Mouse (Mus musculus) MEL (cell line): ENCODE data around the gene Slc1a5. TPM values are rescaled to one million over a fixed set of nuclear protein-coding genes. Genes with fewer than 3 reads are reported as not detected.

Source experiments
- DNase-seq: peaks from one replicate; pipeline ENCODE4 v3.0.0; 2011; ENCODE audit warnings: low read depth, low spot score
- H3K27ac ChIP-seq: 2 replicates; pipeline ENCODE4 v1.5.1; 2012; ENCODE audit warnings: low read depth, mild to moderate bottlenecking, control low read depth, low read length, moderate library complexity; ENCODE audit not compliant: control insufficient read depth
- H3K27me3 ChIP-seq, 2 experiments: fragments of 150-350 bp in 1 of 2; sonication (generic) in 1 of 2; 2 replicates each; pipeline ENCODE4 v1.6.1; 2012; ENCODE audit warnings: low read length in 2 of 2, mild to moderate bottlenecking in 2 of 2, improper control_type of control experiment in 1 of 2, moderate library complexity in 1 of 2; ENCODE audit not compliant: insufficient read depth in 2 of 2, control insufficient read depth in 1 of 2
- H3K36me3 ChIP-seq, 2 experiments: 2 replicates each; pipeline ENCODE4 v1.6.1; 2012 to 2014; ENCODE audit warnings: low read length in 2 of 2, improper control_type of control experiment in 1 of 2, inconsistent platforms in 1 of 2, mild to moderate bottlenecking in 1 of 2; ENCODE audit not compliant: insufficient read depth in 2 of 2, control insufficient read depth in 1 of 2
- H3K4me1 ChIP-seq, 2 experiments: fragments of 150-350 bp in 1 of 2; sonication (generic) in 1 of 2; 2 replicates each; pipeline ENCODE4 v1.6.1; 2012; ENCODE audit warnings: low read length in 2 of 2, improper control_type of control experiment in 1 of 2, mild to moderate bottlenecking in 1 of 2; ENCODE audit not compliant: insufficient read depth in 2 of 2, control insufficient read depth in 1 of 2
- H3K4me3 ChIP-seq, 2 experiments: fragments of 150-350 bp in 1 of 2; sonication (generic) in 1 of 2; 2 replicates each; pipeline ENCODE4 v1.5.1; 2012; ENCODE audit warnings: low read depth in 2 of 2, low read length in 2 of 2, mild to moderate bottlenecking in 2 of 2, moderate library complexity in 2 of 2, control low read depth in 1 of 2, improper control_type of control experiment in 1 of 2; ENCODE audit not compliant: control insufficient read depth in 1 of 2, insufficient read depth in 1 of 2
- H3K79me2 ChIP-seq: 2 replicates; pipeline ENCODE4 v1.6.1; 2012; ENCODE audit warnings: mild to moderate bottlenecking, low read length, moderate library complexity; ENCODE audit not compliant: control insufficient read depth, poor library complexity, insufficient read depth
- H3K9ac ChIP-seq: 2 replicates; pipeline ENCODE4 v1.6.1; 2012; ENCODE audit warnings: low read depth, mild to moderate bottlenecking, control low read depth, low read length, moderate library complexity; ENCODE audit not compliant: control insufficient read depth, poor library complexity, severe bottlenecking
- H3K9me3 ChIP-seq: fragments of 150-350 bp; sonication (generic); replicated peaks from 2 replicates; pipeline ENCODE4 v1.6.1; 2012; ENCODE audit warnings: mild to moderate bottlenecking, low read length, improper control_type of control experiment, moderate library complexity; ENCODE audit not compliant: insufficient read depth
- E2F4 ChIP-seq: IDR thresholded peaks from 2 replicates; pipeline ENCODE4 v1.6.1; 2011; ENCODE audit warnings: low read depth, low read length, improper control_type of control experiment, borderline replicate concordance
- EP300 ChIP-seq, 2 experiments: IDR thresholded peaks; 2 replicates each; pipeline ENCODE4 v1.6.1; 2011; ENCODE audit warnings: improper control_type of control experiment in 2 of 2, low read length in 2 of 2, low read depth in 1 of 2, mild to moderate bottlenecking in 1 of 2
- ETS1 ChIP-seq: IDR thresholded peaks from 2 replicates; pipeline ENCODE4 v1.6.1; 2012; ENCODE audit warnings: low read depth, mild to moderate bottlenecking, inconsistent platforms, low read length, improper control_type of control experiment, moderate library complexity
- MAFK ChIP-seq: IDR thresholded peaks from 2 replicates; pipeline ENCODE4 v1.6.1; 2011; ENCODE audit warnings: low read depth, mild to moderate bottlenecking, low read length, improper control_type of control experiment, borderline replicate concordance
- MAX ChIP-seq: IDR thresholded peaks from 2 replicates; pipeline ENCODE4 v1.6.1; 2011; ENCODE audit warnings: low read length, improper control_type of control experiment
- MYC ChIP-seq: IDR thresholded peaks from 2 replicates; pipeline ENCODE4 v1.6.1; 2011; ENCODE audit warnings: low read depth, mild to moderate bottlenecking, low read length, improper control_type of control experiment, moderate library complexity
- NELFE ChIP-seq: IDR thresholded peaks from 2 replicates; pipeline ENCODE4 v1.6.1; 2011; ENCODE audit warnings: low read depth, low read length, improper control_type of control experiment
- NRF1 ChIP-seq: IDR thresholded peaks from 2 replicates; pipeline ENCODE4 v1.6.1; 2014; ENCODE audit warnings: low read depth, mild to moderate bottlenecking, inconsistent platforms, low read length, improper control_type of control experiment, moderate library complexity; ENCODE audit not compliant: poor library complexity, insufficient read depth, severe bottlenecking
- POLR2A ChIP-seq, 2 experiments: IDR thresholded peaks; 2 replicates each; pipeline ENCODE4 v1.6.1; 2011 to 2012; ENCODE audit warnings: low read length in 2 of 2, mild to moderate bottlenecking in 2 of 2, control low read depth in 1 of 2, improper control_type of control experiment in 1 of 2, low read depth in 1 of 2, moderate library complexity in 1 of 2; ENCODE audit not compliant: control insufficient read depth in 1 of 2, insufficient read depth in 1 of 2, poor library complexity in 1 of 2
- UBTF ChIP-seq: IDR thresholded peaks from 2 replicates; pipeline ENCODE4 v1.6.1; 2012; ENCODE audit warnings: low read depth, mild to moderate bottlenecking, inconsistent platforms, low read length, improper control_type of control experiment, moderate library complexity, borderline replicate concordance; ENCODE audit not compliant: insufficient read depth
- USF1 ChIP-seq: IDR thresholded peaks from 2 replicates; pipeline ENCODE4 v1.6.1; 2014; ENCODE audit warnings: low read depth, mild to moderate bottlenecking, inconsistent platforms, low read length, improper control_type of control experiment, moderate library complexity
- ZKSCAN1 ChIP-seq: IDR thresholded peaks from 2 replicates; pipeline ENCODE4 v1.6.1; 2012; ENCODE audit warnings: low read depth, mild to moderate bottlenecking, inconsistent platforms, low read length, improper control_type of control experiment, moderate library complexity
- ZMIZ1 ChIP-seq: IDR thresholded peaks from 2 replicates; pipeline ENCODE4 v1.6.1; 2012; ENCODE audit warnings: low read depth, mild to moderate bottlenecking, inconsistent platforms, low read length, improper control_type of control experiment, moderate library complexity
- polyA plus RNA-seq, 2 experiments: library from polyadenylated mRNA; stranded (reverse) in 1 of 2; unstranded in 1 of 2; fragments of >175 nt in 1 of 2; fragments of >200 nt in 1 of 2; gene quantifications; 2 replicates each; pipeline versions ENCODE4 v1.2.1 to v1.2.4; 2012; ENCODE audit warnings: low replicate concordance in 2 of 2, low read depth in 1 of 2; ENCODE audit not compliant: insufficient read length in 2 of 2, insufficient read depth in 1 of 2, missing spikeins in 1 of 2
- total RNA-seq: library from RNA; depleted of rRNA; stranded (reverse); fragments of 300-350 nt; gene quantifications from 2 replicates; pipeline ENCODE4 v1.2.3, GENCODE M21; 2012

Gene Slc1a5
- total and polyA plus RNA-seq, 3 experiments = 72.0 to 180 TPM; not detected in 1

GRCm38 (mm10) chr7:16815351-16815941 lies 34.3 kb downstream of the Slc1a5 start, which contains the start of gene Strn4:
Strn4 (plus strand) TSS chr7:16815889.
- H3K36me3 ChIP-seq = peaks cover 2 to 34% of the 10 kb centered on the region in 2 experiments

GRCm38 (mm10) chr7:16816078-16816474 lies 34.9 kb downstream of the Slc1a5 start:
- TF ChIP-seq MAX (peak; percentile 66), UBTF (0 out of 2 replicates have a peak, but pooled peaks have one; percentile 59), POLR2A (IDR thresholded peaks at IDR 0.05; ENCODE audit: control insufficient read depth in 1 of 2, insufficient read depth in 1 of 2, low read depth in 1 of 2, low read length in 2 of 2, poor library complexity in 1 of 2) (peak; percentile 83 to 90; a peak in 3 of 4 replicates), ZMIZ1 (peak; percentile 77; the same call in 1 of the 2 replicates), NRF1 (peak; percentile 78), MYC (no peak), EP300 (IDR thresholded peaks at IDR 0.05; ENCODE audit: low read depth in 1 of 2, low read length in 2 of 2) (no peak), NELFE (peak; percentile 87), ZKSCAN1 (no peak)
- Histone ChIP-seq H3K9me3 (no peaks in the 10 kb centered on the region), H3K27me3 (no peaks in the 10 kb centered on the region), H3K4me3 (peak overlapping the region; percentile 65 to 99), H3K27ac (peak overlapping the region; percentile 64), H3K4me1 (peaks cover 15 to 27% of the 10 kb centered on the region in 2 experiments), H3K36me3 (peaks cover 2 to 37% of the 10 kb centered on the region in 2 experiments), H3K9ac (peak overlapping the region; percentile 99), H3K79me2 (peaks cover 48% of the 10 kb centered on the region)
- DNase-seq = peak; percentile 83

More at GRCm38 (mm10) chr7:16815351-16815941, 34.3 kb downstream of the Slc1a5 start, which contains the start of gene Strn4:
- Histone ChIP-seq H3K9me3 (no peaks in the 10 kb centered on the region), H3K27me3 (no peaks in the 10 kb centered on the region), H3K4me3 (peak within 1 kb of the TSS; percentile 65 to 99), H3K27ac (peak within 1 kb of the TSS; percentile 64), H3K4me1 (peaks cover 15 to 27% of the 10 kb centered on the region in 2 experiments), H3K9ac (peak within 1 kb of the TSS; percentile 99), H3K79me2 (peaks cover 42% of the 10 kb centered on the region)
- TF ChIP-seq MYC (no peak), USF1 (no peak), ETS1 (no peak), MAX (no peak), MAFK (no peak), E2F4 (no peak)
- DNase-seq = peak; percentile 40
